Mouse (Mus musculus) right cerebral cortex, postnatal 10 days (tissue): ENCODE results near the gene Glis1.

Experiments used
- DNase-seq, 2 experiments: peaks; one replicate each; pipeline ENCODE4 v3.0.0; 2021; ENCODE audit warnings: low spot score in 2 of 2

Gene Glis1

GRCm38 (mm10) chr4:107434356-107435237 is at the start of gene Glis1:
Glis1 (plus strand) TSS chr4:107434591.
- peak; percentile 72 to 79 for DNase-seq

- DNase-seq: peak; percentile 58 to 59
Observed at GRCm38 (mm10) chr4:107387038-107387437, 47.4 kb upstream of the Glis1 start.

GRCm38 (mm10) chr4:107387465-107387864 is 46.9 kb upstream of the Glis1 start:
- no peak for DNase-seq

GRCm38 (mm10) chr4:107388291-107388690 is 46.1 kb upstream of the Glis1 start:
- DNase-seq: no peak

GRCm38 (mm10) chr4:107389345-107389744 is 45.0 kb upstream of the Glis1 start:
- no peak for DNase-seq

- no peak for DNase-seq
Observed at GRCm38 (mm10) chr4:107393771-107394170, 40.6 kb upstream of the Glis1 start.

- DNase-seq: no peak
Observed at GRCm38 (mm10) chr4:107420202-107420601, 14.2 kb upstream of the Glis1 start.

- no peak for DNase-seq
Observed at GRCm38 (mm10) chr4:107421711-107422110, 12.7 kb upstream of the Glis1 start.

- peak in 1 of 2 experiments; percentile 48 for DNase-seq
Observed at GRCm38 (mm10) chr4:107422176-107422575, 12.2 kb upstream of the Glis1 start.

- DNase-seq: no peak
Observed at GRCm38 (mm10) chr4:107425616-107426015, 8.8 kb upstream of the Glis1 start.

GRCm38 (mm10) chr4:107426631-107427030 is 7.8 kb upstream of the Glis1 start:
- DNase-seq: peak; percentile 48 to 52

GRCm38 (mm10) chr4:107432717-107433116 is 1.7 kb upstream of the Glis1 start:
- DNase-seq: peak; percentile 58 to 61

GRCm38 (mm10) chr4:107433998-107434355 is 414 bp upstream of the Glis1 start:
- no peak for DNase-seq

GRCm38 (mm10) chr4:107435238-107435946 is 1.0 kb downstream of the Glis1 start:
- DNase-seq: no peak

- DNase-seq: no peak
Observed at GRCm38 (mm10) chr4:107436476-107436875, 2.1 kb downstream of the Glis1 start.

- DNase-seq: no peak
Observed at GRCm38 (mm10) chr4:107438741-107439140, 4.3 kb downstream of the Glis1 start.

- DNase-seq: no peak
Observed at GRCm38 (mm10) chr4:107440306-107440705, 5.9 kb downstream of the Glis1 start.

- no peak for DNase-seq
Observed at GRCm38 (mm10) chr4:107442288-107442687, 7.9 kb downstream of the Glis1 start.

- no peak for DNase-seq
Observed at GRCm38 (mm10) chr4:107442891-107443483, 8.6 kb downstream of the Glis1 start.

- no peak for DNase-seq
Observed at GRCm38 (mm10) chr4:107443621-107444020, 9.2 kb downstream of the Glis1 start.

GRCm38 (mm10) chr4:107448481-107448880 is 14.1 kb downstream of the Glis1 start:
- DNase-seq: no peak

- no peak for DNase-seq
Observed at GRCm38 (mm10) chr4:107449519-107449918, 15.1 kb downstream of the Glis1 start.
